Mouse (Mus musculus) cerebral cortex, adult 2 months (tissue): ENCODE data around the gene Sohlh2.

Source experiments
- WGBS: fragments of 180-500 bp; shearing (Covaris S2); methylation state at CpG from one replicate; pipeline ENCODE4 v1.1.7; 2018; 5-methylcytosine and 5-hydroxymethylcytosine counted together

The Sohlh2 gene

GRCm38 (mm10) chr3:55207665-55208064, 25.8 kb downstream of the Sohlh2 start:
- WGBS: 66% methylated on average over 6 of the region's 6 CpGs

- 56% methylated on average over 2 of the region's 2 CpGs for WGBS
Measured at GRCm38 (mm10) chr3:55212254-55212653, 30.4 kb downstream of the Sohlh2 start.

DNA sequence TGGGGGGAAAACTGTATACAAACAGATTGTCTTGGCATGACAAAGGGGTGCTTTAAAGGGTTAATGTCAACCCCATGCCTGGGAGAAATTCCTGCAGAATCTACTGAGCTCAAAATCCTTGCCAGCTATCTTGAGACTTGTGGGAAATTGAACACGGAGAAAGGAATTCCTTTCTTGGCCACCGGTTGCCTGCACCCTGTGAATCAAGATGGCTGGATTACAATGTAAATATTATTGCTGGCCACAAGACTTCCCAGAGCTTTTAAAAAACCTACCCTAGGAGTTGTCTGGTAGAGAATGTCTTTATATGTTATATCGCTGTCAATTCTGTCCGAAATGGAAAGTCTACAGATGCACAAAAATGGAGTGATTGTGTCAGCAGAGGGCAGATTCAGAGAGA, 32.0 kb downstream of the Sohlh2 start:
- WGBS: 60% methylated on average over 4 of the region's 4 CpGs

DNA sequence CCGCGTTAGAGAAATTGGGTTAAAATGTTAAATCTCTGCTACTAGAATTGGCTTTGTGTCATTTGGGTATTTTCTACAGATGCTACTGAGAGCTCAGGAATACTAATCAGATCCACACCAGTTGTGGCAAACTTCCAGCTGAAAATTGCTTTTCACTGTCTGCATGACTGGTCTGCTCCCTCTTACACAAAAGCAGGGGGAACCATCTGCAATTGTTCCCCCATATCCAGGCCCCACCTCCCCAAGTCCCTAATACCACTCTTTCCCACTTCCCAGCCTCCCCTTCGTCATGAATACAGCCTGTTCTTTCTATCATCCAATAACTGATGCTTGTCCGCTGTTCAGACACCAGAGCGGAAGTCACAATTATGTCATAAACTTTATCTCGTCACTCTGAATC, 32.6 kb downstream of the Sohlh2 start:
- WGBS: 64% methylated on average over 6 of the region's 6 CpGs

GRCm38 (mm10) chr3:55222502-55222901, 40.7 kb downstream of the Sohlh2 start:
- WGBS: 84% methylated on average over 2 of the region's 2 CpGs

DNA sequence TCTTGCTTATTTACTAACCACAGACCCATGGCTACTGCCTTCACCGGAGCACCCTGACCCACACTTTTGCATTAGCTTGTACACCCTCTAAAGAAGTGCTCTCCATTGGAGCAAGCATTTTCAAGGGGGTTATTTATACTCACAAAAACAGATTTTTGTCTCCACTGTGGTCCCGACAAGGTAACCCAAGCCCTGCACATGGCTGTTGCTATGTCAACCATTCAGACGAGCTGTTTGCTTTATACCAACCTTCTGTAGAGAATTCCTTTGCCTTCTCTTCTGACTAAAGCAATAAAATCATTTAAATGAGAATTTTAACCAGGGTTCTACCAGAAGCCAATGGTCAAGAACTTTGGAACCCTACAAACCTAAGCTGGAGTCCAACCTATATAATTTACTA, 42.0 kb downstream of the Sohlh2 start:
- 58% methylated on average over 3 of the region's 3 CpGs for WGBS

DNA sequence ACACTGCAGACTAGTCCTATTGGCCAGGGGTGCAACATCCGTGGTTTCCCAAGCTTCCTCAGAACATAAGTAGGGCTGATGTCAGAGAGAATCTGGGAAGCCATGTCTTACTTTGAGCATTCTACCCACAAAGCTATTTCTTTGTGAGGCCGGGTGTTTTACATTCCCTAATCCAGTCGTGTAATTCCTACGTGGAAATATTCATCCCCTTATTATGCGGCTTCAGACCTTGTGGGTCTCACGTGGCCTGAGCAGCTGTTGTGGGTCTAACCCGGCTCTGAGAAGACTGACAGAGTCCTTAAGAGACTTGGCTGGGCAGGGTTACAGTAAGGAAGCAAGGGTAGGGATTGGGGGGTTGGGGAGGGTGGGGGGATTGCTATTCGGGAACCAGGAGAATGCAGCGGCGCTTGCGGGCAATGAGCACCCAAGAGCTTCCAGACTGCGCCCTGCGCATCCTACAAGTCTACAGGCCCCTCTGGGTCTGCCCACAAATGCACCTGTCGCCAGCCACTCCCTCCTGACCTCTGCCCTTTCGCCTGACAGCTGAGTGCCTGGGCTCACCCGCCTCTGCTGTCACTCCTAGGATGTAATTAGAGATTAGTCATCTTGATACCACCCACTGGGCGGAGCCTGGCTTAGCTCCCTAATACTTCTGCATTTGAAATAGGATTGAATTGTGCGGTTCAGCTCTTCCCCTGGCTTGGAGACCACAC, 44.8 kb downstream of the Sohlh2 start:
- 36% methylated on average over 18 of the region's 18 CpGs for WGBS

- WGBS: 48% methylated on average over 4 of the region's 4 CpGs
Measured at GRCm38 (mm10) chr3:55227214-55227581, 45.4 kb downstream of the Sohlh2 start.

DNA sequence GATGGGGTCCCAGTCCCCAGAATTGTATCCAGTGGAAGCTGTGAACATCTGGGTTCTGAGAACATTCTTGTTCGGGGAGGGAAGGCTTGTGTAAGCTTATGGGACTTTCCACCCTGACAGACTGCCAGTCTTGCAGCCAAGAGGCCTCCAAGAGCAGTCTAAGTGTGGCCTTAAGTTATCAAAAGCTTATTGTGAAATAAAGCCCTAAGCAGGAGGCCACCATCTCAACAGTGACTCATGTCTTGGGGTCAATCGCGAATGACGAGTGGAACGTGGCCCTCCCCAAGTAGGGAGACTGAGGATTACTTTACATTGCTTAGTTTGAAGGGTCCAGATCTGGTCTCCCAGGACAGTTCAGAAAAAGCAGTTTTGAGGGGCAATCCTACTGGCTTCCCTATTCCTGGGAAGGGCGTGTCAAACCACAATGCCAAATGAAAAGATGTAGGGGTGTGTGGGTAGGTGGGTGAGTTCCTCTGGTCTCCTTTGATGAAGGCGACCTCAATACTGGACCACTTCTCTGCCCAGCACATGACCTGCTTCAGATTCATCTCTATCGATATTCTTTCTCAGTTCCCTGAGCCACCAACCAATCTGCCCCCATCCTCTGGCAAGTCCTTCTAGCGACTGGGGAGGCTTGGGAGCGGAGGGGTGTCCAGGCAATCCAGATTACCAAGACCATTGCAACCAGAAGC, 60.0 kb downstream of the Sohlh2 start, which contains the start of gene Dclk1:
Gene Dclk1 (plus strand): TSS at position 635 of the 692 bp plus-strand sequence.
- 38% methylated on average over 10 of the region's 10 CpGs for WGBS

DNA sequence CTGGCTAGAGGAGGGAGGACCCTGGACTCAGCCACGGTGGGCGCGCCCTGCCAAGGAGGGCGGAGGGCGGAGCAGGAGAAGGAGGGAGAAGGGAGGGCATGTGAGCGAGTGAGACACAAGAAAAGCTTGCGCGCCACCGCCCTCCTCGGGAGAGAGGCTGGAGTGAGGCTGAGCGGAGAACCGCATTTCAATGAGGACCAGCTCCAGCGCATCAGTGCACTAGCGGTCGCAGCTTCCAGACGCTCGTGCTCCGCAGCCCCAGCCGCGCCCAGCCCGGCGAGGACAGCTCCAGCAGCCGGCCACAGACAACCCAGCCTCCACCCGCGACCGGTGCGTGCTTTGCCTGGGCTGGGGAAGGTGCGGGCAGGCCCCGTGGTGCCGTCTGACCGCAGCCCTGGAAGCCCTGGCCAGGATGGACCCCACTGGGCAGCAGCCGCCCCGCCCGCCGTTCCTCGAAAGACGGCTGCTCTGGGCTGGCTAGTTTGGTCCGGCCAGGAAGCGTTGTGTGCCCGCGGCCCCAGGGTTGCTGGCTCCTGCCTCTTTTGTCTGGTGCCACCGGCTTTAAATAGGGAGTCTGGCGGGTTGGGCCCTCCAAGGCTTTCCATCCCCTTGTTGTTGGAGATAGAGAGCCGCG, 60.7 kb downstream of the Sohlh2 start:
- WGBS: under 1% methylated on average over 43 of the region's 45 CpGs

DNA sequence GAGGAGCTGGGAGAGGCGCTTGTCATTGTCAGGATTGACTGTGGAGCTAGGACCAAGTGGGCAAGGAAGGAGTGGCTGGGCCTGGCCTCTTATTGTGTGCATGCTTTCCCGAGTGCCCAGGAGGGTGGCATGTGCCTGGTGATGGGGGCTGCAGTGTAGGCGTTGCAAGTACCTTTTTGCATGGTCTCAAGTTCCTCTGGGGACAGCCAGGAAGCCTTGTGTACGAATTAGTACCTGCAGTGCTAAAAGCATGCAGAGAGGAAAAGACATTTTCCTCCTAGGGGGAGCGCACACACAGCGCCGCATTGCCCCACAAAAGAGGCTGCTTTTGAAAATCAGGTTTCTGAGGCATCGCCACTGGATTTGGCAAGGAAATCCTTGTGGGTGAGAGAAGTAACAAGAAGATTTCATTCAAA, 61.2 kb downstream of the Sohlh2 start:
- 5% methylated on average over 8 of the region's 8 CpGs for WGBS

DNA sequence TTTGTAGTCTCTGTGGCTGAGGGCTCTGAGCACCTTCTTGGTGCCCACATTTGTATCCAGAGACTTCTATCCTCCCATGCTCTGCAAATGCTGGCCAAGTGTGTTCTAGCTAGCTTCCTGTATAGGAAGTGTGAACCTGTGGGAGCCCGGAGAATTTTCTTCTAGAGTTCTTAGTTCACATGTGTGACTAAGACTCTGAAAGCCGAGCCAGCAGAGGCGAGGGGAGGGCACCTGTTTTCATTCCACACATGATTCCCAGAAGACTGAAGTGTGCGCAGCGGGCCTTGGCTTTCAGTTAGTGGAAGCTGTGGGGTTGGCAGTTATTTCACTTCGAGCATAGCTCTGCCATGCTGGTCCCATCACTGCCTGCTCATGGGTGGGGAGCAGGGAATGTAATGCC, 62.3 kb downstream of the Sohlh2 start:
- 31% methylated on average over 6 of the region's 6 CpGs for WGBS

GRCm38 (mm10) chr3:55246618-55247272, 64.9 kb downstream of the Sohlh2 start:
- WGBS: 59% methylated on average over 12 of the region's 12 CpGs

DNA sequence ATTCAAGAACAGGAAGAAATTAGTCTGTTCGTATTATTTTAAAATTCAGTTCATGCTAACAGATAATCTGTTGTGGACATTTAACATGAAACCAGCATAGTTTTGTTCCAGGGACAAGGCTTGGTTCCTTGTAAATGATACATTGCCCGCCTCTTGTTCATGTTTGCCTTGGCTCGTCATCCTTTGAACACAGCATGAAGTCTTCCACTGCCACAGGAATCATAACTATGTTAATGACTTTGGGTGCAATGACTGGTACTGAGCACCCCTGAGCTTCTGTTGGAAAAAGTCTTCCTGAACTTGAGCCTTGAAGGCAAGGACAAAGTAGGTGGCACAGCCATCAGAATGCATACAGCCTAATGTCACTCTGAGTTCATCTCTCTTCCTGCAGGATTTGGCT, 66.2 kb downstream of the Sohlh2 start:
- 53% methylated on average over 3 of the region's 3 CpGs for WGBS

DNA sequence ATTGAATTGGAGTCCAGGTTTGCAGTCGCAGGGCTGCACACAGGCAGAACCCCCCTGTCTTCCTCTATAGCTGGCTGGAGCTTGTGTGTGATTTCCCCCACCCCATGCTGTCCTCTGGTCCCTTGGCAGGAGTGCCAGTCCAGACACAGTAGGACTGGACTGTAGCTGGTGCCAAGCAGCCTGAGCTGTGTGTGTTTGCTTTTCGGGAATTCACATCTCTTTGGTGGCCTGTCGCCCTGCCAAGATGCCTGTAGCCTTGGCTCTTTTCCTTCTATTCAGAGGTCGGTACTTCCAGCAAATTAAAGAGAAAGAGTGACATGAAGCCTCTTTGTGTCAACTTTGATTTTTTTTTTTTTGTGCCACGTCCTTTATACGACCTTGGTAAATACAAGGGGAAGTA, 66.7 kb downstream of the Sohlh2 start:
- WGBS: 16% methylated on average over 6 of the region's 6 CpGs

- 52% methylated on average over 2 of the region's 2 CpGs for WGBS
Measured at GRCm38 (mm10) chr3:55250631-55251030, 68.8 kb downstream of the Sohlh2 start.
